ENCODE assay signal across 11 mouse cellular contexts in genomic region chr3:9123079-9123478, GRCm38 (mm10).
DNase-seq lines count a peak whose midpoint lies in the region; ATAC-seq and TF ChIP-seq lines count a peak whose summit lies in the region.
"Had no signal": no experiment of that assay in that cellular context is flagged by ENCODE, and none has a peak within 500 bp of the region (broad histone marks: within the 10 kb centered on the region; RNA-seq: fewer than 3 reads in every experiment).

No protein-coding gene starts in this region.

- no peak for ATAC-seq in embryonic facial prominence, embryonic 14.5 days (ENCODE audit: low read depth)
- ATAC-seq in heart, postnatal 0 days (ENCODE audit: insufficient read depth, low read depth): peak; percentile 86
- no peak for ATAC-seq in hindbrain, embryonic 13.5 days (ENCODE audit: low FRiP score)
- ATAC-seq: liver, postnatal 0 days had no signal

- H3K9ac ChIP-seq in embryonic facial prominence, embryonic 14.5 days (ENCODE audit: low read depth, low read length): no peak overlapping the region
- no peak overlapping the region for H3K9ac ChIP-seq in heart, postnatal 0 days (replicated peaks; ENCODE audit: low read depth, low read length)
- no peak overlapping the region for H3K9ac ChIP-seq in hindbrain, embryonic 13.5 days
- H3K9ac ChIP-seq: embryonic facial prominence, embryonic 13.5 days; liver, postnatal 0 days had no signal

- H3K4me2 ChIP-seq in embryonic facial prominence, embryonic 14.5 days (ENCODE audit: low read depth, low read length): no peak overlapping the region
- H3K4me2 ChIP-seq in heart, postnatal 0 days (ENCODE audit: low read depth, low read length): no peak overlapping the region
- H3K4me2 ChIP-seq in hindbrain, embryonic 13.5 days: no peak overlapping the region
- H3K4me2 ChIP-seq: embryonic facial prominence, embryonic 13.5 days had no signal

- H3K4me3 ChIP-seq in embryonic facial prominence, embryonic 14.5 days (ENCODE audit: low read depth, low read length): no peak overlapping the region
- no peak overlapping the region for H3K4me3 ChIP-seq in embryonic facial prominence, embryonic 10.5 days
- H3K4me3 ChIP-seq in heart, postnatal 0 days (ENCODE audit: low read depth, low read length): no peak overlapping the region
- no peak overlapping the region for H3K4me3 ChIP-seq in hindbrain, embryonic 13.5 days
- H3K4me3 ChIP-seq: embryonic facial prominence, embryonic 13.5 days had no signal

- H3K36me3 ChIP-seq in embryonic facial prominence, embryonic 14.5 days (ENCODE audit: control insufficient read depth, insufficient read depth, low read length): no peaks in the 10 kb centered on the region
- H3K36me3 ChIP-seq in embryonic facial prominence, embryonic 10.5 days (replicated peaks): no peaks in the 10 kb centered on the region
- no peaks in the 10 kb centered on the region for H3K36me3 ChIP-seq in heart, postnatal 0 days (replicated peaks; ENCODE audit: control insufficient read depth, insufficient read depth, low read length)
- H3K36me3 ChIP-seq in hindbrain, embryonic 13.5 days: no peaks in the 10 kb centered on the region
- H3K36me3 ChIP-seq: embryonic facial prominence, embryonic 13.5 days had no signal

- TF ChIP-seq EP300 in heart, postnatal 0 days (IDR thresholded peaks at IDR 0.05; ENCODE audit: low read depth): no peak; the same call in 1 of the 2 replicates

- WGBS in embryonic facial prominence, embryonic 14.5 days: 41% methylated on average over 5 of the region's 5 CpGs
- 71% methylated on average over 5 of the region's 5 CpGs for WGBS in embryonic facial prominence, embryonic 10.5 days
- WGBS in heart, postnatal 0 days: 9% methylated on average over 5 of the region's 5 CpGs
- 60% methylated on average over 5 of the region's 5 CpGs for WGBS in hindbrain, embryonic 13.5 days

- no peaks in the 10 kb centered on the region for H3K9me3 ChIP-seq in embryonic facial prominence, embryonic 14.5 days (ENCODE audit: control insufficient read depth, low read length)
- no peaks in the 10 kb centered on the region for H3K9me3 ChIP-seq in embryonic facial prominence, embryonic 10.5 days
- H3K9me3 ChIP-seq in heart, postnatal 0 days (replicated peaks; ENCODE audit: control insufficient read depth, low read length): no peaks in the 10 kb centered on the region
- H3K9me3 ChIP-seq in hindbrain, embryonic 13.5 days: no peaks in the 10 kb centered on the region
- H3K9me3 ChIP-seq: embryonic facial prominence, embryonic 13.5 days had no signal

- H3K27me3 ChIP-seq in embryonic facial prominence, embryonic 14.5 days (replicated peaks; ENCODE audit: control insufficient read depth, insufficient read depth, low read length): no peaks in the 10 kb centered on the region
- no peaks in the 10 kb centered on the region for H3K27me3 ChIP-seq in embryonic facial prominence, embryonic 10.5 days (replicated peaks; ENCODE audit: low read depth, poor library complexity, severe bottlenecking)
- H3K27me3 ChIP-seq in heart, postnatal 0 days (ENCODE audit: control insufficient read depth, insufficient read depth, low read length): no peaks in the 10 kb centered on the region
- no peaks in the 10 kb centered on the region for H3K27me3 ChIP-seq in hindbrain, embryonic 13.5 days
- H3K27me3 ChIP-seq: embryonic facial prominence, embryonic 13.5 days had no signal

- no peaks in the 10 kb centered on the region for H3K4me1 ChIP-seq in embryonic facial prominence, embryonic 14.5 days (ENCODE audit: control insufficient read depth, insufficient read depth, low read length)
- peaks cover 2% of the 10 kb centered on the region; the same call in 1 of the 2 replicates for H3K4me1 ChIP-seq in embryonic facial prominence, embryonic 10.5 days
- H3K4me1 ChIP-seq in heart, postnatal 0 days (ENCODE audit: control insufficient read depth, insufficient read depth): 0 out of 2 replicates have a peak, but pooled peaks cover 3% of the 10 kb centered on the region
- 0 out of 2 replicates have a peak, but pooled peaks cover 2% of the 10 kb centered on the region for H3K4me1 ChIP-seq in hindbrain, embryonic 13.5 days (replicated peaks)

- H3K27ac ChIP-seq in embryonic facial prominence, embryonic 14.5 days (replicated peaks; ENCODE audit: low read depth, low read length): no peak overlapping the region
- no peak overlapping the region; the same call in 1 of the 2 replicates for H3K27ac ChIP-seq in embryonic facial prominence, embryonic 10.5 days (replicated peaks)
- H3K27ac ChIP-seq in heart, postnatal 0 days (ENCODE audit: low read depth): peak overlapping the region; percentile 56
- no peak overlapping the region for H3K27ac ChIP-seq in hindbrain, embryonic 13.5 days
- H3K27ac ChIP-seq: embryonic facial prominence, embryonic 13.5 days had no signal

- peak; percentile 19 for DNase-seq in embryonic facial prominence, embryonic 14.5 days (ENCODE audit: low spot score)
- DNase-seq in embryonic facial prominence, embryonic 10.5 days (ENCODE audit: low spot score): no peak
- peak; percentile 32 to 36 for DNase-seq in right cerebral cortex, postnatal 10 days (ENCODE audit: low spot score in 2 of 2)
- no peak for DNase-seq in right cerebral cortex, postnatal 14 days
- peak; percentile 84 for DNase-seq in heart, postnatal 0 days (ENCODE audit: low spot score)
- DNase-seq in ovary, postnatal 14 days (ENCODE audit: low spot score): no peak
- no peak for DNase-seq in ovary, adult 18-20 months (ENCODE audit: low spot score)
- DNase-seq: kidney, postnatal 14 days; liver, postnatal 0 days had no signal

- TF ChIP-seq CTCF in heart, postnatal 0 days (IDR thresholded peaks at IDR 0.05; ENCODE audit: low read depth): no peak

Comparison
In these comparisons a context has a peak if more than half of its experiments do, and no peak if none do; other contexts are left out.
1. DNase-seq: peak in embryonic facial prominence, embryonic 14.5 days (single experiment), right cerebral cortex, postnatal 10 days (2 of 2) and heart, postnatal 0 days (single experiment); none in embryonic facial prominence, embryonic 10.5 days (single experiment), right cerebral cortex, postnatal 14 days (single experiment), ovary, postnatal 14 days (single experiment) and ovary, adult 18-20 months (single experiment).